Mouse (Mus musculus) heart, adult 2 months (tissue): Measurements from ENCODE around the gene Foxj1.

Experiments used
- EP300 ChIP-seq: fragments of 200-500 bp; IDR thresholded peaks from 2 replicates; pipeline ENCODE4 v1.6.1; 2011; ENCODE audit warnings: low read depth, low read length, control low read depth; ENCODE audit not compliant: insufficient read depth
- POLR2A ChIP-seq: fragments of 200-500 bp; IDR thresholded peaks from 2 replicates; pipeline ENCODE4 v1.6.1; 2011; ENCODE audit warnings: mild to moderate bottlenecking, low read depth, low read length, control low read depth; ENCODE audit not compliant: insufficient read depth

DNA sequence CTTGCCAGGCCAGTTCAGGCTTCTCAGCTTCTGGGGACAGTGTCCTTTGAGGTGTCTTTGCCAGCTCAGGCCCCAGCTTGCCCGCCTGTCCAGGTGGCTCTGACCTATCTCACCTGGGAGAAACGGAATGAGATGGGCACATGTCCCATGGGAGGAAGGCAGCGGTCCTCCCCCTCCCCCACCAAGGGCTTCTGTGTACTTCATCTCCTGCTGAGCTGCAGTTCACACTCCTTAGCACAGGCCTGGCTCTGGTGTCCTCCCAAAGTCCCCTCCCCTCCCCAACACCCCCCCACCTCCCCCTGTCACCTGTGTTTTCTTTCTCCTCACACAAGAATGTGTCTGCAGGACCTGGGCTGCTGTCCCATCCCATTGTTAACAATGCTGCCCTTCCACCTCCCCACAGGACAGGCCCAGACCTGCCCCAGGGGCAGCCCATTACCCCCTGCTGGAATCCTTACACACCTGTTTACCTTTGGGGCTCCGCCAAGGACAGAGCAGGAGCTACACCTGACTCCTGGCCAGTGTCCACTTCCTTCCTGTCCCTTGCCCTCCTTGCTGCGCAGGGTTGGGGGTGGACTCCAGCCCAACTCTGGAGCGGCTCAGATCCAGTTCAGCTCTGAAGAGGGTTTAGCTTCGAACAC, 8.1 kb downstream of the Foxj1 start:
- TF ChIP-seq EP300, result no peak
- no peak for TF ChIP-seq POLR2A
